Mouse (Mus musculus) forebrain, embryonic 15.5 days (tissue): ENCODE measurements around the gene Itga7. TPM values are rescaled to one million over a fixed set of nuclear protein-coding genes. Genes with fewer than 3 reads are reported as not detected.

Experiments used
- ATAC-seq: fragments of 200-750 bp; cut with Nextera tagmentation; replicated peaks from 2 replicates; pipeline ENCODE4 v1.8.0; 2017; ENCODE audit warnings: mild to moderate bottlenecking, moderate TSS enrichment, moderate library complexity
- H3K27ac ChIP-seq: fragments of 300-500 bp; sonication (generic); replicated peaks from 2 replicates; pipeline ENCODE4 v1.5.1; 2015; ENCODE audit warnings: mild to moderate bottlenecking, inconsistent platforms
- H3K27me3 ChIP-seq: fragments of 300-500 bp; sonication (generic); 2 replicates; pipeline ENCODE4 v1.6.1; 2015; ENCODE audit warnings: inconsistent platforms
- H3K36me3 ChIP-seq: fragments of 300-500 bp; sonication (generic); 2 replicates; pipeline ENCODE4 v1.6.1; 2015; ENCODE audit warnings: mild to moderate bottlenecking, inconsistent platforms
- H3K4me1 ChIP-seq: fragments of 300-500 bp; sonication (generic); 2 replicates; pipeline ENCODE4 v1.6.1; 2015; ENCODE audit warnings: inconsistent platforms
- H3K4me2 ChIP-seq: fragments of 300-500 bp; sonication (generic); replicated peaks from 2 replicates; pipeline ENCODE4 v1.6.1; 2015; ENCODE audit warnings: mild to moderate bottlenecking, inconsistent platforms
- H3K4me3 ChIP-seq: fragments of 300-500 bp; sonication (generic); 2 replicates; pipeline ENCODE4 v1.5.1; 2015; ENCODE audit warnings: mild to moderate bottlenecking, inconsistent platforms
- H3K9ac ChIP-seq: fragments of 300-500 bp; sonication (generic); replicated peaks from 2 replicates; pipeline ENCODE4 v1.6.1; 2015; ENCODE audit warnings: mild to moderate bottlenecking, inconsistent platforms
- H3K9me3 ChIP-seq: fragments of 300-500 bp; sonication (generic); 2 replicates; pipeline ENCODE4 v1.6.1; 2016; ENCODE audit warnings: inconsistent platforms
- WGBS: fragments of 180-500 bp; shearing (Covaris S2); methylation state at CpG from one replicate; pipeline ENCODE4 v1.1.7; 2015; ENCODE audit warnings: mixed read lengths; 5-methylcytosine and 5-hydroxymethylcytosine counted together
- polyA plus RNA-seq: library from polyadenylated mRNA; unstranded; fragments of >200 nt; fragmentation: Nextera tagmentation; extraction: Ambion mirVana; gene quantifications from 2 replicates; pipeline ENCODE4 v1.2.1, GENCODE M21; 2015

The Itga7 gene
- polyA plus RNA-seq, 1 experiment from 2014 or later, result 2.1 TPM

GRCm38 (mm10) chr10:128913219-128913618 is 20.4 kb upstream of the Itga7 start:
- Histone ChIP-seq H3K4me3 (no peak overlapping the region), H3K4me2 (no peak overlapping the region), H3K36me3 (0 out of 2 replicates have a peak, but pooled peaks cover 7% of the 10 kb centered on the region), H3K27me3 (no peaks in the 10 kb centered on the region), H3K9ac (no peak overlapping the region), H3K9me3 (no peaks in the 10 kb centered on the region), H3K27ac (0 out of 2 replicates have a peak overlapping the region, but pooled peaks have one; percentile 27), H3K4me1 (peaks cover 16% of the 10 kb centered on the region)
- ATAC-seq, result peak; percentile 24
- WGBS, result 10% methylated on average over 5 of the region's 5 CpGs

GRCm38 (mm10) chr10:128913696-128914095 is 19.9 kb upstream of the Itga7 start:
- 0 out of 2 replicates have a peak, but pooled peaks cover 7% of the 10 kb centered on the region for H3K36me3 ChIP-seq
- WGBS, result 79% methylated on average over 12 of the region's 12 CpGs
- H3K9me3 ChIP-seq, result no peaks in the 10 kb centered on the region
- H3K27me3 ChIP-seq, result no peaks in the 10 kb centered on the region
- peaks cover 16% of the 10 kb centered on the region for H3K4me1 ChIP-seq
- no peak overlapping the region for H3K4me3 ChIP-seq
- no peak for ATAC-seq
- no peak overlapping the region for H3K9ac ChIP-seq
- H3K4me2 ChIP-seq, result no peak overlapping the region
- no peak overlapping the region for H3K27ac ChIP-seq

- WGBS, result 83% methylated on average over 2 of the region's 2 CpGs
- no peak for ATAC-seq
- H3K36me3 ChIP-seq, result 0 out of 2 replicates have a peak, but pooled peaks cover 7% of the 10 kb centered on the region
- H3K9ac ChIP-seq, result no peak overlapping the region
- peaks cover 4% of the 10 kb centered on the region for H3K4me1 ChIP-seq
- no peaks in the 10 kb centered on the region for H3K27me3 ChIP-seq
- no peak overlapping the region for H3K27ac ChIP-seq
- H3K4me3 ChIP-seq, result no peak overlapping the region
- no peaks in the 10 kb centered on the region for H3K9me3 ChIP-seq
- no peak overlapping the region for H3K4me2 ChIP-seq
Observed at GRCm38 (mm10) chr10:128915550-128915949, 18.1 kb upstream of the Itga7 start.

GRCm38 (mm10) chr10:128916665-128917064 is 17.0 kb upstream of the Itga7 start:
- Histone ChIP-seq H3K9ac (no peak overlapping the region), H3K9me3 (no peaks in the 10 kb centered on the region), H3K27me3 (no peaks in the 10 kb centered on the region), H3K4me1 (no peaks in the 10 kb centered on the region), H3K36me3 (0 out of 2 replicates have a peak, but pooled peaks cover 7% of the 10 kb centered on the region), H3K27ac (no peak overlapping the region), H3K4me2 (no peak overlapping the region), H3K4me3 (no peak overlapping the region)
- ATAC-seq, result no peak
- 87% methylated on average over 3 of the region's 3 CpGs for WGBS

GRCm38 (mm10) chr10:128917400-128917799 is 16.2 kb upstream of the Itga7 start:
- Histone ChIP-seq H3K9me3 (no peaks in the 10 kb centered on the region), H3K27ac (no peak overlapping the region), H3K4me2 (no peak overlapping the region), H3K27me3 (no peaks in the 10 kb centered on the region), H3K4me1 (peaks cover 6% of the 10 kb centered on the region), H3K9ac (no peak overlapping the region), H3K36me3 (0 out of 2 replicates have a peak, but pooled peaks cover 7% of the 10 kb centered on the region), H3K4me3 (no peak overlapping the region)
- ATAC-seq, result no peak
- 88% methylated on average over 6 of the region's 6 CpGs for WGBS

- Histone ChIP-seq H3K9ac (no peak overlapping the region), H3K4me3 (no peak overlapping the region), H3K4me2 (no peak overlapping the region), H3K9me3 (no peaks in the 10 kb centered on the region), H3K27me3 (no peaks in the 10 kb centered on the region), H3K36me3 (0 out of 2 replicates have a peak, but pooled peaks cover 7% of the 10 kb centered on the region), H3K27ac (0 out of 2 replicates have a peak overlapping the region, but pooled peaks have one; percentile 6), H3K4me1 (peaks cover 11% of the 10 kb centered on the region)
- ATAC-seq, result no peak
- WGBS, result 75% methylated on average over 7 of the region's 7 CpGs
Observed at GRCm38 (mm10) chr10:128918246-128918645, 15.4 kb upstream of the Itga7 start.

GRCm38 (mm10) chr10:128919203-128919631 is 14.4 kb upstream of the Itga7 start:
- no peak for ATAC-seq
- H3K4me3 ChIP-seq, result no peak overlapping the region
- 0 out of 2 replicates have a peak, but pooled peaks cover 7% of the 10 kb centered on the region for H3K36me3 ChIP-seq
- no peak overlapping the region for H3K4me2 ChIP-seq
- H3K4me1 ChIP-seq, result peaks cover 16% of the 10 kb centered on the region
- no peaks in the 10 kb centered on the region for H3K27me3 ChIP-seq
- H3K27ac ChIP-seq, result 0 out of 2 replicates have a peak overlapping the region, but pooled peaks have one; percentile 6
- 8% methylated on average over 6 of the region's 6 CpGs for WGBS
- H3K9ac ChIP-seq, result no peak overlapping the region
- no peaks in the 10 kb centered on the region for H3K9me3 ChIP-seq

GRCm38 (mm10) chr10:128919966-128920365 is 13.7 kb upstream of the Itga7 start:
- H3K4me1 ChIP-seq, result peaks cover 16% of the 10 kb centered on the region
- H3K27me3 ChIP-seq, result no peaks in the 10 kb centered on the region
- no peak overlapping the region for H3K27ac ChIP-seq
- H3K4me2 ChIP-seq, result no peak overlapping the region
- H3K9me3 ChIP-seq, result no peaks in the 10 kb centered on the region
- no peak overlapping the region for H3K9ac ChIP-seq
- 0 out of 2 replicates have a peak, but pooled peaks cover 7% of the 10 kb centered on the region for H3K36me3 ChIP-seq
- no peak for ATAC-seq
- H3K4me3 ChIP-seq, result no peak overlapping the region
- WGBS, result 78% methylated on average over 7 of the region's 7 CpGs

- H3K4me1 ChIP-seq, result peaks cover 16% of the 10 kb centered on the region
- H3K36me3 ChIP-seq, result 0 out of 2 replicates have a peak, but pooled peaks cover 7% of the 10 kb centered on the region
- H3K9me3 ChIP-seq, result no peaks in the 10 kb centered on the region
- H3K4me3 ChIP-seq, result no peak overlapping the region
- H3K4me2 ChIP-seq, result no peak overlapping the region
- H3K27me3 ChIP-seq, result no peaks in the 10 kb centered on the region
- no peak for ATAC-seq
- H3K27ac ChIP-seq, result no peak overlapping the region
- no peak overlapping the region for H3K9ac ChIP-seq
- WGBS, result 81% methylated on average over 3 of the region's 3 CpGs
Observed at GRCm38 (mm10) chr10:128920736-128921161, 12.9 kb upstream of the Itga7 start.

GRCm38 (mm10) chr10:128921251-128921650 is 12.4 kb upstream of the Itga7 start:
- 0 out of 2 replicates have a peak, but pooled peaks cover 2% of the 10 kb centered on the region for H3K27me3 ChIP-seq

GRCm38 (mm10) chr10:128921883-128922821 is 11.5 kb upstream of the Itga7 start:
- peak overlapping the region; percentile 58 for H3K4me2 ChIP-seq
- H3K27ac ChIP-seq, result peak overlapping the region; percentile 91
- H3K4me1 ChIP-seq, result peaks cover 16% of the 10 kb centered on the region
- no peaks in the 10 kb centered on the region for H3K9me3 ChIP-seq
- 0 out of 2 replicates have a peak, but pooled peaks cover 4% of the 10 kb centered on the region for H3K27me3 ChIP-seq
- H3K36me3 ChIP-seq, result 0 out of 2 replicates have a peak, but pooled peaks cover 4% of the 10 kb centered on the region
- peak overlapping the region; percentile 58 for H3K4me3 ChIP-seq
- H3K9ac ChIP-seq, result peak overlapping the region; percentile 40; the same call in 1 of the 2 replicates
- WGBS, result 69% methylated on average over 16 of the region's 16 CpGs
- peak; percentile 6; the same call in 1 of the 2 replicates for ATAC-seq

More at GRCm38 (mm10) chr10:128921251-128921650, 12.4 kb upstream of the Itga7 start:
- H3K9ac ChIP-seq, result no peak overlapping the region
- H3K27ac ChIP-seq, result no peak overlapping the region
- no peak for ATAC-seq
- WGBS, result 57% methylated on average over 1 of the region's 1 CpGs
- H3K4me3 ChIP-seq, result no peak overlapping the region
- H3K9me3 ChIP-seq, result no peaks in the 10 kb centered on the region
- no peak overlapping the region for H3K4me2 ChIP-seq
- 0 out of 2 replicates have a peak, but pooled peaks cover 7% of the 10 kb centered on the region for H3K36me3 ChIP-seq
- H3K4me1 ChIP-seq, result peaks cover 16% of the 10 kb centered on the region

GRCm38 (mm10) chr10:128922822-128923012 is 10.9 kb upstream of the Itga7 start, which contains the start of gene Rdh5:
Gene Rdh5, minus strand, starts transcription at chr10:128922888.
- H3K4me2 ChIP-seq, result peak within 1 kb of the TSS; percentile 58
- peaks cover 16% of the 10 kb centered on the region for H3K4me1 ChIP-seq
- WGBS, result 21% methylated on average over 1 of the region's 1 CpGs
- no peak for ATAC-seq
- peak within 1 kb of the TSS; percentile 58 for H3K4me3 ChIP-seq
- 0 out of 2 replicates have a peak, but pooled peaks cover 7% of the 10 kb centered on the region for H3K27me3 ChIP-seq
- no peaks in the 10 kb centered on the region for H3K9me3 ChIP-seq
- no peaks in the 10 kb centered on the region for H3K36me3 ChIP-seq
- H3K9ac ChIP-seq, result peak within 1 kb of the TSS; percentile 63
- peak within 1 kb of the TSS; percentile 91 for H3K27ac ChIP-seq
